Mouse (Mus musculus) hindbrain, postnatal 0 days (tissue): ENCODE measurements around the gene Gm20388. TPM values are rescaled to one million over a fixed set of nuclear protein-coding genes. Genes with fewer than 3 reads are reported as not detected.

ENCODE experiments used
- ATAC-seq: fragments of 200-750 bp; cut with Nextera tagmentation; 2 replicates; pipeline ENCODE4 v1.8.0; 2017; ENCODE audit warnings: mild to moderate bottlenecking, moderate TSS enrichment, moderate library complexity
- DNase-seq: peaks from one replicate; pipeline ENCODE4 v3.0.0-alpha.2; 2015; ENCODE audit warnings: low spot score
- H3K27ac ChIP-seq: fragments of 300-500 bp; sonication (generic); 2 replicates; pipeline ENCODE4 v1.5.1; 2014; ENCODE audit warnings: mild to moderate bottlenecking
- H3K27me3 ChIP-seq: fragments of 300-500 bp; sonication (generic); 2 replicates; pipeline ENCODE4 v1.6.1; 2014; ENCODE audit warnings: low read length, mixed read lengths; ENCODE audit not compliant: insufficient read depth
- H3K36me3 ChIP-seq: fragments of 300-500 bp; sonication (generic); 2 replicates; pipeline ENCODE4 v1.6.1; 2014; ENCODE audit warnings: low read length, mixed read lengths; ENCODE audit not compliant: insufficient read depth
- H3K4me1 ChIP-seq: fragments of 300-500 bp; sonication (generic); 2 replicates; pipeline ENCODE4 v1.6.1; 2014; ENCODE audit warnings: antibody characterized with exemption, low read length, mixed read lengths; ENCODE audit not compliant: insufficient read depth
- H3K4me2 ChIP-seq: fragments of 300-500 bp; sonication (generic); 2 replicates; pipeline ENCODE4 v1.6.1; 2014; ENCODE audit warnings: low read depth, mild to moderate bottlenecking, low read length, moderate library complexity, mixed read lengths
- H3K4me3 ChIP-seq: fragments of 300-500 bp; sonication (generic); 2 replicates; pipeline ENCODE4 v1.5.1; 2014; ENCODE audit warnings: low read length
- H3K9ac ChIP-seq: fragments of 300-500 bp; sonication (generic); replicated peaks from 2 replicates; pipeline ENCODE4 v1.6.1; 2014; ENCODE audit warnings: mild to moderate bottlenecking, low read length, moderate library complexity, mixed read lengths
- H3K9me3 ChIP-seq: fragments of 300-500 bp; sonication (generic); 2 replicates; pipeline ENCODE4 v1.6.1; 2016; ENCODE audit warnings: low read length, mixed read lengths
- CTCF ChIP-seq: IDR thresholded peaks from 2 replicates; pipeline ENCODE4 v1.5.1; 2016; ENCODE audit warnings: antibody characterized with exemption, control low read depth, low read depth
- WGBS: fragments of 180-500 bp; shearing (Covaris S2); extraction: QIAGEN DNeasy Blood & Tissue Kit; methylation state at CpG from one replicate; pipeline ENCODE4 v1.1.7; 2014; 5-methylcytosine and 5-hydroxymethylcytosine counted together
- polyA plus RNA-seq: library from polyadenylated mRNA; unstranded; fragments of >200 nt; fragmentation: Nextera tagmentation; extraction: Ambion mirVana; gene quantifications from 2 replicates; pipeline ENCODE4 v1.2.1, GENCODE M21; 2015
- total RNA-seq: library from RNA; depleted of rRNA; stranded (reverse); fragments of >200 nt; gene quantifications from 2 replicates; pipeline ENCODE4 v1.2.3, GENCODE M21; 2014

Gm20388 gene
- total and polyA plus RNA-seq, 2 experiments from 2014 or later = 71.3 TPM; not detected in 1

GRCm38 (mm10) chr8:123333091-123333587, 3422.5 kb downstream of the Gm20388 start:
- H3K9ac ChIP-seq = peak overlapping the region; percentile 85
- H3K36me3 ChIP-seq = no peaks in the 10 kb centered on the region
- H3K9me3 ChIP-seq = no peaks in the 10 kb centered on the region
- peak; percentile 41 for ATAC-seq
- H3K4me2 ChIP-seq = peak overlapping the region; percentile 67
- DNase-seq = peak; percentile 56
- WGBS = 2% methylated on average over 19 of the region's 21 CpGs
- H3K4me1 ChIP-seq = peaks cover 12% of the 10 kb centered on the region
- H3K27me3 ChIP-seq = no peaks in the 10 kb centered on the region
- peak overlapping the region; percentile 76 for H3K4me3 ChIP-seq
- TF ChIP-seq CTCF = no peak
- H3K27ac ChIP-seq = peak overlapping the region; percentile 95

- Histone ChIP-seq H3K27me3 (no peaks in the 10 kb centered on the region), H3K9me3 (no peaks in the 10 kb centered on the region), H3K4me2 (peak overlapping the region; percentile 67), H3K9ac (peak overlapping the region; percentile 85; the same call in 1 of the 2 replicates), H3K4me1 (peaks cover 12% of the 10 kb centered on the region), H3K36me3 (no peaks in the 10 kb centered on the region), H3K27ac (peak overlapping the region; percentile 71), H3K4me3 (peak overlapping the region; percentile 76)
- no peak for TF ChIP-seq CTCF
- ATAC-seq (no peak), DNase-seq (peak; percentile 32)
- 1% methylated on average over 7 of the region's 7 CpGs for WGBS
Observed at GRCm38 (mm10) chr8:123333864-123334263, 3423.2 kb downstream of the Gm20388 start.

- no peaks in the 10 kb centered on the region for H3K27me3 ChIP-seq
- H3K36me3 ChIP-seq = no peaks in the 10 kb centered on the region
- ATAC-seq (no peak), DNase-seq (no peak)
- H3K9ac ChIP-seq = peak overlapping the region; percentile 85; the same call in 1 of the 2 replicates
- peak overlapping the region; percentile 71 for H3K27ac ChIP-seq
- H3K9me3 ChIP-seq = no peaks in the 10 kb centered on the region
- peak overlapping the region; percentile 67 for H3K4me2 ChIP-seq
- peaks cover 12% of the 10 kb centered on the region for H3K4me1 ChIP-seq
- no peak for TF ChIP-seq CTCF
- peak overlapping the region; percentile 76 for H3K4me3 ChIP-seq
- 0% methylated on average over 1 of the region's 1 CpGs for WGBS
Observed at GRCm38 (mm10) chr8:123334467-123334866, 3423.8 kb downstream of the Gm20388 start.

GRCm38 (mm10) chr8:123337475-123337874, 3426.8 kb downstream of the Gm20388 start:
- no peaks in the 10 kb centered on the region for H3K36me3 ChIP-seq
- ATAC-seq (no peak), DNase-seq (no peak)
- no peak overlapping the region for H3K27ac ChIP-seq
- no peak overlapping the region for H3K9ac ChIP-seq
- no peaks in the 10 kb centered on the region for H3K27me3 ChIP-seq
- 85% methylated on average over 3 of the region's 3 CpGs for WGBS
- H3K4me3 ChIP-seq = no peak overlapping the region
- no peak overlapping the region for H3K4me2 ChIP-seq
- no peak for TF ChIP-seq CTCF
- H3K4me1 ChIP-seq = peaks cover 10% of the 10 kb centered on the region
- H3K9me3 ChIP-seq = no peaks in the 10 kb centered on the region

- H3K27ac ChIP-seq = no peak overlapping the region
- no peak overlapping the region for H3K4me3 ChIP-seq
- H3K4me2 ChIP-seq = no peak overlapping the region
- WGBS = 97% methylated on average over 4 of the region's 4 CpGs
- no peaks in the 10 kb centered on the region for H3K27me3 ChIP-seq
- no peak for ATAC-seq
- no peaks in the 10 kb centered on the region for H3K4me1 ChIP-seq
- no peaks in the 10 kb centered on the region for H3K36me3 ChIP-seq
- TF ChIP-seq CTCF = peak; percentile 38
- H3K9me3 ChIP-seq = no peaks in the 10 kb centered on the region
- DNase-seq = no peak
- no peak overlapping the region for H3K9ac ChIP-seq
Observed at GRCm38 (mm10) chr8:123340071-123340470, 3429.4 kb downstream of the Gm20388 start.

GRCm38 (mm10) chr8:123341040-123342015, 3430.7 kb downstream of the Gm20388 start:
- H3K9me3 ChIP-seq = no peaks in the 10 kb centered on the region
- ATAC-seq = no peak
- no peak overlapping the region for H3K9ac ChIP-seq
- no peak for DNase-seq
- TF ChIP-seq CTCF = no peak
- H3K4me1 ChIP-seq = no peaks in the 10 kb centered on the region
- H3K36me3 ChIP-seq = no peaks in the 10 kb centered on the region
- 89% methylated on average over 27 of the region's 27 CpGs for WGBS
- H3K27ac ChIP-seq = no peak overlapping the region
- H3K4me3 ChIP-seq = no peak overlapping the region
- no peaks in the 10 kb centered on the region for H3K27me3 ChIP-seq
- H3K4me2 ChIP-seq = no peak overlapping the region
